8 mouse cellular contexts compared by ENCODE assay signal in the genomic region with DNA sequence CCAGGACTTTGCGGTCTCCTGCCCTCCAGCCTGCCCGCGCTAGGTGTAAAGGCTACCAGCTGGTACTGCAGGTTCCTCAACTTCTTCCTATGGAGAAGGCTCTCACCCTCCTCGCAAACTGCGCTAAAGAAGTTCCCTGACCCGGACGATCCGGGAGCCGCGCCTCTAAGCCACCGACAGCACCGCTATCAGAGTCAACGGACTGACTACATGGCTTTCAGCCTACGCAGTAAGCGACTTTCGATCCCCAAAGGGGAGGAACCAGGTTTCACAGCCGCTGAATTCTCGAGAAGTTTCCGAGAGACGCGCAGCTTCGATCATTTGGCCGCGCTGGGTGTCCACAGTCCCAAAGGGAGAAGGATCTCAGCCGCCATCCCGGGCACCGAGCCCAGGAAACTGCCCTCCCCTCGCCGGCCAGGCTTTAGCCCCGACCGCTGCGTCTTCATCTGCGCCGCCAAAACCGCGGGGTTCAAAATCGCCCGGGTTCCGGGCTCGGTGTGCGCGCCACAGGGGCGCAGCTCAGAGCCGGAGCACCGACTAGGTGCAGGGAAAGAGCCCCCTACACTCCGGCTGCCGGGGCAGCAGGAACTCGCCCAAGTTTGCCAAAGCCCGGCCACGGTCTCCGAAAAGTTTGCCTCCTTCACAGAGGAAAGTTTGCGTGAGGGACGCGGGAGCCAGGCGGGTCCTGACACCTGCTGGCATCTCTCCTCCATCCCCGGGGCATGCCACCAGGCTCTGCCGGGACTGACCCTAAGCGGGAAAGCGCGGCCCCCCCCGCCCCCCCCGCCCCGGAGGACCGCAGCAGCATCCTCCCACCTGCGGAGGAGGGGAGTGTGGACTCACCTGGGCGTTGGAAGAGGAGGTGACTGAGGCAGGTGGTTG. TPM values are rescaled to one million over a fixed set of nuclear protein-coding genes. Genes with fewer than 3 reads are reported as not detected.
A peak's percentile ranks its signal among the peaks of the same experiment; 100 is the strongest.
DNase-seq lines count a peak whose midpoint lies in the region; ATAC-seq and TF ChIP-seq lines count a peak whose summit lies in the region.

No protein-coding gene starts in this region.

- peak overlapping the region; percentile 72 to 74 for H3K4me3 ChIP-seq in heart, embryonic 14.5 days (ENCODE audit: control insufficient read depth in 1 of 2, insufficient read depth in 1 of 2, low read depth in 1 of 2, low read length in 2 of 2)
- H3K4me3 ChIP-seq in kidney, postnatal 0 days (replicated peaks; ENCODE audit: low read depth, low read length): peak overlapping the region; percentile 62
- peak overlapping the region; percentile 67 for H3K4me3 ChIP-seq in neural tube, embryonic 14.5 days (ENCODE audit: low read depth, low read length)

- under 1% methylated on average over 58 of the region's 66 CpGs for WGBS in heart, embryonic 14.5 days
- WGBS in kidney, postnatal 0 days: under 1% methylated on average over 65 of the region's 66 CpGs
- WGBS in neural tube, embryonic 14.5 days: under 1% methylated on average over 62 of the region's 66 CpGs

- TF ChIP-seq CTCF in kidney, postnatal 0 days (IDR thresholded peaks at IDR 0.05; ENCODE audit: low read depth): no peak

- peak overlapping the region; percentile 75 for H3K9ac ChIP-seq in heart, embryonic 14.5 days (ENCODE audit: low read length)
- H3K9ac ChIP-seq in kidney, postnatal 0 days (ENCODE audit: low read depth, low read length): peak overlapping the region; percentile 58
- H3K9ac ChIP-seq in neural tube, embryonic 14.5 days (replicated peaks; ENCODE audit: low read depth, low read length): peak overlapping the region; percentile 39

- no peak overlapping the region for H3K27ac ChIP-seq in heart, embryonic 14.5 days (replicated peaks in 1 of 2; ENCODE audit: control insufficient read depth in 1 of 2, insufficient read depth in 1 of 2, low read depth in 2 of 2, low read length in 2 of 2)
- H3K27ac ChIP-seq in kidney, postnatal 0 days: no peak overlapping the region
- no peak overlapping the region for H3K27ac ChIP-seq in neural tube, embryonic 14.5 days (ENCODE audit: low read depth, low read length)

- peak overlapping the region; percentile 99 for H3K4me2 ChIP-seq in heart, embryonic 14.5 days (ENCODE audit: low read length)
- peak overlapping the region; percentile 97 for H3K4me2 ChIP-seq in kidney, postnatal 0 days (ENCODE audit: low read length)
- H3K4me2 ChIP-seq in neural tube, embryonic 14.5 days (ENCODE audit: low read depth, low read length): peak overlapping the region; percentile 97

- ATAC-seq in CD4-positive, CD25-positive, alpha-beta regulatory T cell, adult 4 months: peak; percentile 59
- peak; percentile 62 for ATAC-seq in erythroid progenitor cell, adult 5-6 weeks (replicated peaks; ENCODE audit: low FRiP score, poor library complexity, severe bottlenecking)
- peak; percentile 52 for ATAC-seq in heart, embryonic 14.5 days (ENCODE audit: insufficient number of reproducible peaks, insufficient read depth, low FRiP score, low read depth)
- ATAC-seq in kidney, postnatal 0 days (replicated peaks; ENCODE audit: low FRiP score, low read depth): peak; percentile 50; the same call in 1 of the 2 replicates
- peak; percentile 44 for ATAC-seq in neural tube, embryonic 14.5 days (ENCODE audit: low read depth)

- no peaks in the 10 kb centered on the region for H3K9me3 ChIP-seq in heart, embryonic 14.5 days (ENCODE audit: control insufficient read depth, low read length)
- H3K9me3 ChIP-seq in kidney, postnatal 0 days (replicated peaks; ENCODE audit: low read length): no peaks in the 10 kb centered on the region
- H3K9me3 ChIP-seq in neural tube, embryonic 14.5 days (ENCODE audit: control insufficient read depth, low read length): no peaks in the 10 kb centered on the region

- H3K4me1 ChIP-seq in heart, embryonic 14.5 days (ENCODE audit: control insufficient read depth in 2 of 2, insufficient read depth in 2 of 2, low read length in 2 of 2): peaks cover 2 to 7% of the 10 kb centered on the region in 2 experiments; a peak in 1 of 4 replicates
- H3K4me1 ChIP-seq in kidney, postnatal 0 days (replicated peaks; ENCODE audit: insufficient read depth, low read length): no peaks in the 10 kb centered on the region; the same call in 1 of the 2 replicates
- no peaks in the 10 kb centered on the region; the same call in 1 of the 2 replicates for H3K4me1 ChIP-seq in neural tube, embryonic 14.5 days (ENCODE audit: control insufficient read depth, insufficient read depth, low read length)

- H3K36me3 ChIP-seq in heart, embryonic 14.5 days (ENCODE audit: control insufficient read depth, insufficient read depth, low read length): no peaks in the 10 kb centered on the region
- no peaks in the 10 kb centered on the region for H3K36me3 ChIP-seq in kidney, postnatal 0 days (ENCODE audit: insufficient read depth, low read length)
- no peaks in the 10 kb centered on the region for H3K36me3 ChIP-seq in neural tube, embryonic 14.5 days (ENCODE audit: control insufficient read depth, insufficient read depth, low read length)

- H3K27me3 ChIP-seq in heart, embryonic 14.5 days (ENCODE audit: control insufficient read depth, insufficient read depth, low read length): peaks cover 30% of the 10 kb centered on the region
- H3K27me3 ChIP-seq in kidney, postnatal 0 days (ENCODE audit: insufficient read depth, low read length): no peaks in the 10 kb centered on the region
- H3K27me3 ChIP-seq in neural tube, embryonic 14.5 days (ENCODE audit: control insufficient read depth, insufficient read depth, low read length): peaks cover 24% of the 10 kb centered on the region

- DNase-seq in adrenal gland, postnatal 4 days (ENCODE audit: low spot score in 2 of 2): peak; percentile 43
- peak; percentile 35 for DNase-seq in kidney, postnatal 0 days (ENCODE audit: low spot score)
- peak; percentile 68 to 69 for DNase-seq in lung, adult 18-20 months
- peak; percentile 40 to 48 for DNase-seq in thymus, adult 18-20 months

RNA-seq across cellular contexts. Expression of a gene that starts 0.6 kb away (rescaled TPM):
- polyA plus RNA-seq in CD4-positive, CD25-positive, alpha-beta regulatory T cell, adult 4 months (2017; shearing (Covaris generic)): 10 to 100 TPM; 37.6 to 47.6 TPM
- 10 to 100 TPM; 22.3 to 28.9 TPM for total RNA-seq in adrenal gland, postnatal 4 days (2021)
- total RNA-seq in erythroid progenitor cell, adult 5-6 weeks (2015; ENCODE audit: low replicate concordance): 149 and 155 TPM in 2 replicates
- total RNA-seq in erythroid progenitor cell, adult 5-6 weeks (2017; ENCODE audit: low replicate concordance): 207 and 233 TPM in 2 replicates
- 7.7 and 14.8 TPM in 2 replicates for polyA plus RNA-seq in heart, embryonic 14.5 days (2014; fragmentation: Nextera tagmentation; extraction: Ambion mirVana)
- 3.4 and 3.8 TPM in 2 replicates for polyA plus RNA-seq in kidney, postnatal 0 days (2015; fragmentation: Nextera tagmentation; extraction: Ambion mirVana)
- polyA plus RNA-seq in neural tube, embryonic 14.5 days (2014; fragmentation: Nextera tagmentation; extraction: Ambion mirVana): 2.9 and 3.2 TPM in 2 replicates
